Mouse (Mus musculus) left cerebral cortex, postnatal 14 days (tissue): ENCODE results near the gene Asic4. TPM values are rescaled to one million over a fixed set of nuclear protein-coding genes. Genes with fewer than 3 reads are reported as not detected.

Experiments used
- DNase-seq, 2 experiments: peaks; one replicate each; pipeline ENCODE4 v3.0.0; 2021 to 2022; ENCODE audit warnings: low spot score in 2 of 2, mixed read lengths in 1 of 2
- intact Hi-C: fragments of 180-260 bp; cut with DNase I; formaldehyde crosslinking; loops from one replicate; pipeline ENCODE4 v1.15.1; 2025
- long read RNA-seq, 2 experiments: library from polyadenylated mRNA; stranded (forward); transcript quantifications; one replicate each; pipeline ENCODE4 v2.0.0; 2021
- total RNA-seq, 2 experiments: library from RNA; stranded (reverse); gene quantifications; 2 replicates each; pipeline ENCODE4 v1.2.3; 2021

The Asic4 gene
- 10 to 100 TPM; 14.9 to 17.7 TPM for total RNA-seq
- long read RNA-seq, experiment 1, partial matches to known transcripts, result 2 of 3 reads
- long read RNA-seq, experiment 1, other reads (novel, unspliced or antisense), result 1 of 3 reads
- long read RNA-seq, experiment 2, result 0 reads

GRCm38 (mm10) chr1:75450314-75451005 is at the start of gene Asic4:
Asic4 (plus strand) TSS chr1:75450436.
- intact Hi-C loops, result no loop called here

GRCm38 (mm10) chr1:75400493-75401115 is 49.6 kb upstream of the Asic4 start:
- no peak for DNase-seq

More at GRCm38 (mm10) chr1:75450314-75451005, at the start of gene Asic4:
- DNase-seq, result no peak

DNA sequence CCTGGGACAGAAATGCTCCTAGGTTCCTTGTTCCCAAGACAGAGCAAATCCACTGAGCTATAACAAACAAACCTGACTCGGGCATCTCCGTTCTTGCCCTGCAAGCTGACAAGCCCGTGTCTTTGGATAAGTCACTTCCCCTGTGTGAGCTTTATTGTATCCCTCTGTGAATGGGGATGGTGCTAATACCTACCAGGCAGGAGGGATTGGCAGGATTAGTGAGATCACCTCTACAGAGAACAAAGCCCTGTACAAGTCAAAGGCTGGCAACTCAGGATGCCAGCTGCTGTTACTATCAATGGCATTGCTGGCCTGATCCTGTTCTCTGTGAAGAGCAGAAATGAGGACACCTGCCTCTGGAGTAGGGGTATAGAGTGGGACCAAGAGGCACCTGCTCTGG is 44.7 kb upstream of the Asic4 start:
- no peak for DNase-seq
- intact Hi-C loops, result no loop called here

More at GRCm38 (mm10) chr1:75400493-75401115, 49.6 kb upstream of the Asic4 start:
- intact Hi-C loops, result no loop called here

DNA sequence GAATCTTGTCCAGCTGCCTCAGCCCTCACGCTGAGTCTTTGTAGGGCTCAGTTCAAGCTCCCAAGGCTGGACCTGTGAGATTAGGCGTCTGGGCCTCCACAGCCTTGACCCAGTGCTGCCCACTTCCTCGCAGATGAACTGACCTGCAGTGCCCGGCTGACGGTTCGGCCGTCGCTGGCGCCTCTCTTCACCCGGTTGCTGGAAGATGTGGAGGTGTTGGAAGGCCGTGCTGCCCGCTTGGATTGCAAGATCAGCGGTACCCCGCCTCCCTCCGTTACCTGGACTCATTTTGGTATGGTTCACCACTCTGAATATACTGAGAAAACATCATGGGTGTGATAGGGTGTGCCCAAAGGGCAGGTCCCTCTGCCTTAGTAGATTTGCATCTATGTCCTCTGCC is 44.1 kb upstream of the Asic4 start:
- DNase-seq, result no peak
- intact Hi-C loops, result no loop called here

DNA sequence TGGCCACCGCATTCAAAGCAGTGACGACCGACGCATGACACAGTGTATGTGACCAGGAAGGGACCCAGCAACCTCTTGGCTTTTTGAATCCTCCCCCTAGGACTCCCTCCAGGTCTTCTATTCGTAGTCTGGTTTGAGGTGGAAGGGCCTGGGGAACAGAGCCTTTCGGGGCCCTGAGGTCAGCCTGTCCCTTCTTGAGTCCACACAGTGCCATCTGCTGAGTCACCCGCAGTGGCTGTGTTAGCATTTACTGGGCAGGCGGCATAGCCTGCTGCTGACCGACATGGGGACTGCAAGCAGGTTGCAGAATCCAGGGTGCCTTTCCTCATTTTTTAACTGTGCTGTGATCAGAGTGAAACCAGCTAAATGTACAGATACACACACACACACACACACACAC is 43.2 kb upstream of the Asic4 start:
- intact Hi-C loops, result no loop called here
- no peak for DNase-seq

GRCm38 (mm10) chr1:75408210-75408609 is 42.0 kb upstream of the Asic4 start:
- intact Hi-C loops, result no loop called here
- DNase-seq, result no peak

DNA sequence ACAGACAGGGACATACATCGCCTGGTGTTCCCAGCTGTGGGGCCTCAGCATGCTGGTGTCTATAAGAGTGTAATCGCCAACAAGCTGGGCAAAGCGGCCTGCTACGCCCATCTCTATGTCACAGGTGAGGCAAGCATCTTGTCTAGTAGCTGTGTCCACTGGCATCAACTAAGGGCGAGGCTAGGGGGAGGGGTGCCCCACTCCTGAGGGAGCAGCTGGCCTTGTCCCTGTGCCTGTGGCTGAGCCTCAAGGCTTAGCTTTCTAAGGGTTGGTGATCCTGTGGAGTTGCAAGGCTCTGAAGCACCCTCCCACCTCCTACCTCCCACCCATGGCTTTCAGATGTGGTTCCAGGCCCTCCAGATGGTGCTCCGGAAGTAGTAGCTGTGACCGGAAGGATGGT is 40.3 kb upstream of the Asic4 start:
- intact Hi-C loops, result no loop called here
- DNase-seq, result no peak

GRCm38 (mm10) chr1:75412196-75412595 is 38.0 kb upstream of the Asic4 start:
- no peak for DNase-seq
- intact Hi-C loops, result no loop called here

- intact Hi-C loops, result no loop called here
- peak in 1 of 2 experiments; percentile 44 for DNase-seq
Observed at GRCm38 (mm10) chr1:75413749-75414148, 36.5 kb upstream of the Asic4 start.

- DNase-seq, result no peak
- intact Hi-C loops, result no loop called here
Observed at GRCm38 (mm10) chr1:75421794-75422193, 28.4 kb upstream of the Asic4 start.

GRCm38 (mm10) chr1:75422216-75422822 is 27.9 kb upstream of the Asic4 start:
- no peak for DNase-seq
- intact Hi-C loops, result no loop called here

- DNase-seq, result no peak
- intact Hi-C loops, result no loop called here
Observed at GRCm38 (mm10) chr1:75422823-75423471, 27.3 kb upstream of the Asic4 start.

- intact Hi-C loops, result no loop called here
- no peak for DNase-seq
Observed at GRCm38 (mm10) chr1:75423780-75424390, 26.4 kb upstream of the Asic4 start.

DNA sequence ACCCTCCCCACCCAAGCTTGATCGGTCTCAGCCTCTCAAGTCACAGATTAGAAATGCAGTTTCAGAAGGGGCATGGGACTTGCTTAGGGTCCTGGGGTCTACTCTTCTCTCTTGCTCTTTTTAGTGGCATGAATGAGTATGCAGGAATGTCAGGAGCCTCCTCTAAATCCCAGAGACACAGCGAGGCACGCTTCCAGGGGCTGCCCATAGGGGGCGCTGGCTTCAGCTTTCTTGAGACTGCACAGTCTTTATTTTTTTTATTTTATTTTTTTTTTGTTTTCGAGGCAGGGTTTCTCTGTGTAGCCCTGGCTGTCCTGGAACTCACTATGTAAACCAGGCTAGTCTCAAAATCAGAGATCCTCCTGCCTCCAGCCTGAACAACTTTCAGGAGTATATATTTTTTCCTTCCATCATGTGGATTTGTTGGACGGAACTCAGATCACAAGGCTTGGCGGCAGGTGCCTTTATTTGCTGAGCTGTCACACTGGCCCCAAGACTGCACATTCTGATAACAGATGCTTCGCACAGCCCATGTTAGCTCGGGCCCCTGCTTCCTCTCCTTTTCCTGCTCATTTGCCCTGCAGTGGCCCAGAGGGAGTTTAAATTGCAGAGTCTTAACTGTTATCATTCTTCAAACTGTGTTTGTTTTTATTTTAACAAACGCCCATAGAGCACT is 24.3 kb upstream of the Asic4 start:
- intact Hi-C loops, result no loop called here
- peak; percentile 58 to 75 for DNase-seq

DNA sequence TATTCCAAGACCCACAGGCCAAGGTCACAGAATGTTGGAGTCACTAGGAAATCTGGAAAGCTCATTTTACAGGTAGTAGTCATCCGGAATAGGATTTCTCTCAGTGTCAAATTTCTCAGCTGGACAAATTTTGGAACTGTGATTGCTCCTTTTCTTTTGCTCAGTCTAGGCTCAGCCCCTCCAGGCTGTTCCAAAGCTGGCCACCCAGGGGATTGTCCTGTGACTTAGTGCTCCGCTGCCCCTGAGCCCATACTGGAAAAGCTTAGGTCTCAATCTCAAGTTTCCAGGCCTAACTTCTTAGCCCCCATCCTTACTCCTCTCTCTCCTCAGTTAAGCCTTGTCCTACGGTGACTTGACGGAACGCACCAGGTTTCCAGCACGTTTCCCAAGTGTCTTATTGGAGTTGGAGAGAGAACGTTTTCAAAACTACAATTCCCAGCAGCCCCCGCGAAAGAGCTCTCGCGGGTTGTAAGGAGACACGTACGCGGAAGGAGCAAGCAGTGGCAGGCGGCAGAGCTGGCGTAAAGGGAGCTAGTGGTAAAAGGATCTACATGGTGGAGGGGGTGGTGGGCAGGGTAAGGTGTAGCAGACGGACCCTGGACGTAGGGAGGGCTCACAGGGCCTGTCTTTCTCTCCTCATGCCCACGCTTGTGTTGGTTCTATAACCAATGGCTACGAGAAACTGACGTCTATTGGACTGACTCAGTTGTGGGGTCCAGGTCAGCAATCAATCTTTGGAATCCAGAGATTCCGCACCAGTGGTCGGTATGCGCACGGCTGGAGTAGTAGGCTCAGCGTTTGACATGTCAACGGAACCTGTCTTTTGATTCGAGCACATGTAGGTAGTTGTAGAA is 14.5 kb upstream of the Asic4 start, which contains the start of gene Gmppa:
TSS of gene Gmppa (plus strand) at position 456 of the 854 bp plus-strand sequence.
- intact Hi-C loops, result no loop called here
- peak; percentile 84 to 86 for DNase-seq

DNA sequence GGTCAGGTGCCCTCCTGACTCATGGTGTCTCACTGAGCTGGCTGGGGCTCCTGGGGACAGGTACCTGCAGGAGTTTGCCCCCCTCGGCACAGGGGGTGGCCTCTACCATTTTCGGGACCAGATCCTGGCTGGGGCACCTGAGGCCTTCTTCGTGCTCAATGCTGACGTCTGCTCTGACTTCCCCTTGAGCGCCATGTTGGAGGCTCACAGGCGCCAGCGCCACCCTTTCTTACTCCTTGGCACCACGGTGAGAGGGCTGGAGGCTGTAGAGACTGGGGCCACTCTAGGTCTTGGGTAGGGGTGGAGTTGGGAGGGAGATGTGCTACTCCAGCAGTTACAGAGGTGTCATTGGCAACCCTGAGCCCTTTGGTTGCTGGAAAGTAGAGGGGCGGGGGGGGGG is 11.5 kb upstream of the Asic4 start:
- intact Hi-C loops, result no loop called here
- DNase-seq, result no peak

GRCm38 (mm10) chr1:75440661-75441060 is 9.6 kb upstream of the Asic4 start:
- intact Hi-C loops, result no loop called here
- DNase-seq, result no peak

- DNase-seq, result no peak
- intact Hi-C loops, result no loop called here
Observed at GRCm38 (mm10) chr1:75441471-75441996, 8.7 kb upstream of the Asic4 start.
